Mouse (Mus musculus): ENCODE measurements around the gene Arl2bp. TPM values are rescaled to one million over a fixed set of nuclear protein-coding genes. Genes with fewer than 3 reads are reported as not detected.

The Arl2bp gene
- total and polyA plus RNA-seq, 2 experiments from 2014 or later = 134 to 208 TPM

GRCm38 (mm10) chr8:94700421-94700935 is 34.1 kb downstream of the Arl2bp start:
- peaks cover 16% of the 10 kb centered on the region for H3K27me3 ChIP-seq (ENCODE audit: insufficient read depth, low read length)
- H3K4me2 ChIP-seq (ENCODE audit: low read depth, low read length) = no peak overlapping the region
- no peak for ATAC-seq
- H3K4me3 ChIP-seq (ENCODE audit: low read length) = no peak overlapping the region
- no peaks in the 10 kb centered on the region for H3K9me3 ChIP-seq (ENCODE audit: low read length)
- H3K27ac ChIP-seq = no peak overlapping the region
- H3K9ac ChIP-seq (replicated peaks; ENCODE audit: low read length) = no peak overlapping the region
- TF ChIP-seq CTCF (IDR thresholded peaks at IDR 0.05; ENCODE audit: low read depth) = no peak
- 89% methylated on average over 4 of the region's 4 CpGs for WGBS
- 0 out of 2 replicates have a peak, but pooled peaks cover 5% of the 10 kb centered on the region for H3K4me1 ChIP-seq (ENCODE audit: insufficient read depth, low read length)
- DNase-seq (ENCODE audit: low spot score) = no peak
- no peaks in the 10 kb centered on the region for H3K36me3 ChIP-seq (ENCODE audit: insufficient read depth, low read length)

GRCm38 (mm10) chr8:94702156-94702555 is 35.8 kb downstream of the Arl2bp start:
- H3K27ac ChIP-seq = peak overlapping the region; percentile 80; the same call in 1 of the 2 replicates
- DNase-seq (ENCODE audit: low spot score) (no peak), ATAC-seq (no peak)
- H3K4me3 ChIP-seq (ENCODE audit: low read length) = no peak overlapping the region
- no peaks in the 10 kb centered on the region; the same call in 1 of the 2 replicates for H3K4me1 ChIP-seq (ENCODE audit: insufficient read depth, low read length)
- peaks cover 1% of the 10 kb centered on the region; the same call in 1 of the 2 replicates for H3K27me3 ChIP-seq (ENCODE audit: insufficient read depth, low read length)
- 75% methylated on average over 3 of the region's 3 CpGs for WGBS
- H3K9ac ChIP-seq (replicated peaks; ENCODE audit: low read length) = no peak overlapping the region
- no peaks in the 10 kb centered on the region for H3K9me3 ChIP-seq (ENCODE audit: low read length)
- no peaks in the 10 kb centered on the region for H3K36me3 ChIP-seq (ENCODE audit: insufficient read depth, low read length)
- no peak overlapping the region; the same call in 1 of the 2 replicates for H3K4me2 ChIP-seq (ENCODE audit: low read depth, low read length)
- TF ChIP-seq CTCF (IDR thresholded peaks at IDR 0.05; ENCODE audit: low read depth) = no peak

GRCm38 (mm10) chr8:94702844-94703813 is 36.7 kb downstream of the Arl2bp start:
- Histone ChIP-seq H3K4me1 (ENCODE audit: insufficient read depth, low read length) (no peaks in the 10 kb centered on the region; the same call in 1 of the 2 replicates), H3K4me3 (ENCODE audit: low read length) (peak overlapping the region; percentile 45), H3K4me2 (ENCODE audit: low read depth, low read length) (peak overlapping the region; percentile 58), H3K9me3 (ENCODE audit: low read length) (no peaks in the 10 kb centered on the region), H3K36me3 (ENCODE audit: insufficient read depth, low read length) (no peaks in the 10 kb centered on the region), H3K27ac (peak overlapping the region; percentile 80), H3K27me3 (ENCODE audit: insufficient read depth, low read length) (no peaks in the 10 kb centered on the region), H3K9ac (replicated peaks; ENCODE audit: low read length) (peak overlapping the region; percentile 45)
- peak; percentile 73 for ATAC-seq
- WGBS = under 1% methylated on average over 35 of the region's 35 CpGs
- peak; percentile 90 for TF ChIP-seq CTCF (IDR thresholded peaks at IDR 0.05; ENCODE audit: low read depth)
- DNase-seq (ENCODE audit: low spot score) = peak; percentile 90

GRCm38 (mm10) chr8:94703972-94704668 is 37.7 kb downstream of the Arl2bp start:
- TF ChIP-seq CTCF (IDR thresholded peaks at IDR 0.05; ENCODE audit: low read depth) = peak; percentile 92
- ATAC-seq (peak; percentile 89), DNase-seq (ENCODE audit: low spot score) (peak; percentile 98)
- H3K4me3 ChIP-seq (ENCODE audit: low read length) = peak overlapping the region; percentile 45
- no peaks in the 10 kb centered on the region for H3K9me3 ChIP-seq (ENCODE audit: low read length)
- H3K27me3 ChIP-seq (ENCODE audit: insufficient read depth, low read length) = no peaks in the 10 kb centered on the region
- no peaks in the 10 kb centered on the region for H3K36me3 ChIP-seq (ENCODE audit: insufficient read depth, low read length)
- under 1% methylated on average over 35 of the region's 35 CpGs for WGBS
- peak overlapping the region; percentile 58 for H3K4me2 ChIP-seq (ENCODE audit: low read depth, low read length)
- no peaks in the 10 kb centered on the region; the same call in 1 of the 2 replicates for H3K4me1 ChIP-seq (ENCODE audit: insufficient read depth, low read length)
- peak overlapping the region; percentile 72 for H3K27ac ChIP-seq
- H3K9ac ChIP-seq (replicated peaks; ENCODE audit: low read length) = peak overlapping the region; percentile 36

GRCm38 (mm10) chr8:94704669-94704984 is 38.2 kb downstream of the Arl2bp start:
- no peak for TF ChIP-seq CTCF (IDR thresholded peaks at IDR 0.05; ENCODE audit: low read depth)
- H3K4me1 ChIP-seq (ENCODE audit: insufficient read depth, low read length) = no peaks in the 10 kb centered on the region; the same call in 1 of the 2 replicates
- peak overlapping the region; percentile 33 for H3K4me3 ChIP-seq (ENCODE audit: low read length)
- H3K27me3 ChIP-seq (ENCODE audit: insufficient read depth, low read length) = no peaks in the 10 kb centered on the region
- no peak for DNase-seq (ENCODE audit: low spot score)
- H3K36me3 ChIP-seq (ENCODE audit: insufficient read depth, low read length) = no peaks in the 10 kb centered on the region
- H3K27ac ChIP-seq = peak overlapping the region; percentile 72
- ATAC-seq = no peak
- H3K4me2 ChIP-seq (ENCODE audit: low read depth, low read length) = peak overlapping the region; percentile 57
- peak overlapping the region; percentile 36 for H3K9ac ChIP-seq (replicated peaks; ENCODE audit: low read length)
- no peaks in the 10 kb centered on the region for H3K9me3 ChIP-seq (ENCODE audit: low read length)
- whole genome bisulfite sequencing = 13% methylated on average over 9 of the region's 9 CpGs

GRCm38 (mm10) chr8:94705581-94706245 is 39.3 kb downstream of the Arl2bp start:
- DNase-seq (ENCODE audit: low spot score) (no peak), ATAC-seq (no peak)
- H3K4me3 ChIP-seq (ENCODE audit: low read length) = no peak overlapping the region

More at GRCm38 (mm10) chr8:94705581-94706245, 39.3 kb downstream of the Arl2bp start:
- WGBS = 88% methylated on average over 10 of the region's 10 CpGs
- H3K4me1 ChIP-seq (ENCODE audit: insufficient read depth, low read length) = no peaks in the 10 kb centered on the region; the same call in 1 of the 2 replicates
- H3K4me2 ChIP-seq (ENCODE audit: low read depth, low read length) = no peak overlapping the region
- no peaks in the 10 kb centered on the region for H3K36me3 ChIP-seq (ENCODE audit: insufficient read depth, low read length)
- no peak overlapping the region for H3K9ac ChIP-seq (replicated peaks; ENCODE audit: low read length)
- no peaks in the 10 kb centered on the region for H3K9me3 ChIP-seq (ENCODE audit: low read length)
- H3K27me3 ChIP-seq (ENCODE audit: insufficient read depth, low read length) = no peaks in the 10 kb centered on the region
- TF ChIP-seq CTCF (IDR thresholded peaks at IDR 0.05; ENCODE audit: low read depth) = no peak
- no peak overlapping the region for H3K27ac ChIP-seq

All from hindbrain, postnatal 0 days (tissue).